ENCODE assay signal across 11 mouse cellular contexts in the genomic region with DNA sequence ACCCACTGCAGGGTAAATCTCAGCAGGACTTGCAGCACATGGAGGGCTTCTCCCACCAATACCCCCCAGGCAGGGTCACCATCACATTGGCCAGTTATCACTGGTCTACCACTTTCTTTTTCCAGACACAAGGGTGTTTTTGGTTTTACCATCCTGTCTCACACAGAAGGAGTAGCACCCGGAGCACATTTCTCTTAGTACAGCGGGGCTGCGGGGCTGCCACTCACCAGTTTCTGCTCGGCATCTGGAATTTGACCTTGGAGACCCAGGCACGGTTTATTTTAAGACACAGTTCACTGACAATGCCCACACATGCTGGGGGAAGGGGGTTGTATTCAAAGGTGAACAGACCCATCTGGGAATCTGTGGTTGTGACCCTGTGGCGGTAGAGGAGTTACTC. TPM values are rescaled to one million over a fixed set of nuclear protein-coding genes. Genes with fewer than 3 reads are reported as not detected.
DNase-seq lines count a peak whose midpoint lies in the region; ATAC-seq and TF ChIP-seq lines count a peak whose summit lies in the region.
"Had no signal": no experiment of that assay in that cellular context is flagged by ENCODE, and none has a peak within 500 bp of the region (broad histone marks: within the 10 kb centered on the region; RNA-seq: fewer than 3 reads in every experiment).

No protein-coding gene starts in this region.

- H3K9me3 ChIP-seq in heart, embryonic 11.5 days (replicated peaks; ENCODE audit: control insufficient read depth, low read length) = no peaks in the 10 kb centered on the region
- no peaks in the 10 kb centered on the region for H3K9me3 ChIP-seq in limb, embryonic 11.5 days (ENCODE audit: control insufficient read depth, low read length)
- H3K9me3 ChIP-seq: liver, embryonic 15.5 days had no signal

- H3K4me2 ChIP-seq in heart, embryonic 11.5 days = peak overlapping the region; percentile 37; the same call in 1 of the 2 replicates
- H3K4me2 ChIP-seq in limb, embryonic 11.5 days (ENCODE audit: low read depth, severe bottlenecking) = no peak overlapping the region
- H3K4me2 ChIP-seq: liver, embryonic 15.5 days had no signal

- WGBS in heart, embryonic 11.5 days (ENCODE audit: insufficient replicate concordance) = 9% methylated on average over 6 of the region's 6 CpGs
- WGBS in limb, embryonic 11.5 days = 5% methylated on average over 6 of the region's 6 CpGs

- H3K27me3 ChIP-seq in heart, embryonic 11.5 days (ENCODE audit: control insufficient read depth, insufficient read depth, low read length) = no peaks in the 10 kb centered on the region
- no peaks in the 10 kb centered on the region for H3K27me3 ChIP-seq in limb, embryonic 11.5 days (ENCODE audit: control insufficient read depth, insufficient read depth, low read length)
- H3K27me3 ChIP-seq: liver, embryonic 15.5 days had no signal

- H3K4me1 ChIP-seq in heart, embryonic 11.5 days (ENCODE audit: control insufficient read depth, insufficient read depth, low read length) = peaks cover 26% of the 10 kb centered on the region
- peaks cover 27% of the 10 kb centered on the region for H3K4me1 ChIP-seq in limb, embryonic 11.5 days (ENCODE audit: control insufficient read depth, insufficient read depth, low read length)
- H3K4me1 ChIP-seq: liver, embryonic 15.5 days had no signal

- H3K27ac ChIP-seq in heart, embryonic 11.5 days (ENCODE audit: low read depth, low read length) = peak overlapping the region; percentile 94
- H3K27ac ChIP-seq in layer of hippocampus, adult 2 months = 0 out of 2 replicates have a peak overlapping the region, but pooled peaks have one; percentile 39
- peak overlapping the region; percentile 70 for H3K27ac ChIP-seq in limb, embryonic 11.5 days (replicated peaks; ENCODE audit: low read depth, low read length)
- H3K27ac ChIP-seq: liver, embryonic 15.5 days had no signal

- TF ChIP-seq CTCF in layer of hippocampus, adult 2 months (conservative IDR thresholded peaks at IDR 0.05) = no peak

- intact Hi-C loops in heart, postnatal 25 days (cut with DNase I) = no loop called here

- no peak overlapping the region for H3K4me3 ChIP-seq in heart, embryonic 11.5 days (ENCODE audit: low read depth, low read length)
- H3K4me3 ChIP-seq in layer of hippocampus, adult 2 months = no peak overlapping the region
- no peak overlapping the region for H3K4me3 ChIP-seq in limb, embryonic 11.5 days (ENCODE audit: low read depth, low read length)
- H3K4me3 ChIP-seq: liver, embryonic 15.5 days had no signal

- no peaks in the 10 kb centered on the region for H3K36me3 ChIP-seq in heart, embryonic 11.5 days (ENCODE audit: control insufficient read depth, insufficient read depth, low read length)
- no peaks in the 10 kb centered on the region; the same call in 1 of the 2 replicates for H3K36me3 ChIP-seq in limb, embryonic 11.5 days (ENCODE audit: control insufficient read depth, insufficient read depth, low read length)
- H3K36me3 ChIP-seq: liver, embryonic 15.5 days had no signal

- 0 out of 2 replicates have a peak, but pooled peaks have one; percentile 12 for ATAC-seq in heart, embryonic 11.5 days (replicated peaks; ENCODE audit: insufficient number of reproducible peaks, low FRiP score, low TSS enrichment)
- ATAC-seq in limb, embryonic 11.5 days (ENCODE audit: insufficient number of reproducible peaks, low FRiP score, low TSS enrichment, low read depth) = peak; percentile 26; the same call in 1 of the 2 replicates
- ATAC-seq: activated CD4-positive, CD25-positive, alpha-beta regulatory T cell, adult 4 months had no signal

- no peak for DNase-seq in heart, postnatal 25 days (ENCODE audit: low spot score)
- DNase-seq in layer of hippocampus, adult 2 months (ENCODE audit: low spot score in 2 of 2) = no peak
- no peak for DNase-seq in layer of hippocampus, postnatal 25 days (ENCODE audit: extremely low spot score in 1 of 2, low spot score in 1 of 2)
- DNase-seq in embryo, embryonic 10 days (ENCODE audit: low spot score) = peak; percentile 89
- DNase-seq in limb, embryonic 11.5 days (ENCODE audit: low spot score) = peak; percentile 85
- no peak for DNase-seq in cerebellum, postnatal 14 days
- DNase-seq in spleen, postnatal 10 days (ENCODE audit: low spot score in 2 of 2) = no peak
- DNase-seq: right cerebral cortex, adult 18-20 months had no signal

- H3K9ac ChIP-seq in heart, embryonic 11.5 days (ENCODE audit: low read depth, low read length) = peak overlapping the region; percentile 40
- H3K9ac ChIP-seq in limb, embryonic 11.5 days (ENCODE audit: low read length) = peak overlapping the region; percentile 43; the same call in 1 of the 2 replicates
- H3K9ac ChIP-seq: liver, embryonic 15.5 days had no signal

RNA-seq across cellular contexts. Expression of a gene that starts 28.8 kb away (rescaled TPM):
- polyA plus RNA-seq in heart, embryonic 11.5 days (2014; fragmentation: Nextera tagmentation; extraction: Ambion mirVana) = 21.2 and 23.0 TPM in 2 replicates
- total RNA-seq in heart, postnatal 25 days (2021) = 10 to 100 TPM; 14.1 to 14.4 TPM
- total RNA-seq in layer of hippocampus, adult 2 months (2021) = 1 to 10 TPM; 5.2 to 5.4 TPM
- 1 to 10 TPM; 5.9 to 6.1 TPM for total RNA-seq in layer of hippocampus, postnatal 25 days (2021)
- 126 and 129 TPM in 2 replicates for polyA plus RNA-seq in limb, embryonic 11.5 days (2014; fragmentation: Nextera tagmentation; extraction: Ambion mirVana)

Comparison
In these comparisons a context has a peak if more than half of its experiments do, and no peak if none do; other contexts are left out.
1. H3K27ac ChIP-seq: peak in every context shown above with its lines; median percentile 94 in heart, embryonic 11.5 days; 70 in limb, embryonic 11.5 days; 39 in layer of hippocampus, adult 2 months.
2. DNase-seq: peak in embryo, embryonic 10 days (single experiment) and limb, embryonic 11.5 days (single experiment); none in heart, postnatal 25 days (single experiment), layer of hippocampus, adult 2 months (0 of 2), layer of hippocampus, postnatal 25 days (0 of 2), cerebellum, postnatal 14 days (0 of 2) and spleen, postnatal 10 days (0 of 2).